Mouse (Mus musculus) kidney, embryonic 15.5 days (tissue): Measurements from ENCODE around the gene 1700016D06Rik. TPM values are rescaled to one million over a fixed set of nuclear protein-coding genes. Genes with fewer than 3 reads are reported as not detected.
A peak's percentile ranks its signal among the peaks of the same experiment; 100 is the strongest.

Experiments used
- ATAC-seq: fragments of 200-750 bp; cut with Nextera tagmentation; replicated peaks from 2 replicates; pipeline ENCODE4 v1.8.0; 2017; ENCODE audit warnings: moderate TSS enrichment; ENCODE audit not compliant: low FRiP score
- H3K27ac ChIP-seq: fragments of 300-500 bp; sonication (generic); 2 replicates; pipeline ENCODE4 v1.5.1; 2015; ENCODE audit warnings: mild to moderate bottlenecking, inconsistent platforms
- H3K27me3 ChIP-seq: fragments of 300-500 bp; sonication (generic); 2 replicates; pipeline ENCODE4 v1.6.1; 2015; ENCODE audit warnings: inconsistent platforms
- H3K36me3 ChIP-seq: fragments of 300-500 bp; sonication (generic); 2 replicates; pipeline ENCODE4 v1.6.1; 2015; ENCODE audit warnings: inconsistent platforms
- H3K4me1 ChIP-seq: fragments of 300-500 bp; sonication (generic); 2 replicates; pipeline ENCODE4 v1.6.1; 2015; ENCODE audit warnings: inconsistent platforms
- H3K4me2 ChIP-seq: fragments of 300-500 bp; sonication (generic); 2 replicates; pipeline ENCODE4 v1.6.1; 2015; ENCODE audit warnings: moderate library complexity, mild to moderate bottlenecking, inconsistent platforms
- H3K4me3 ChIP-seq: fragments of 300-500 bp; sonication (generic); replicated peaks from 2 replicates; pipeline ENCODE4 v1.5.1; 2015; ENCODE audit warnings: mild to moderate bottlenecking, inconsistent platforms
- H3K9ac ChIP-seq: fragments of 300-500 bp; sonication (generic); 2 replicates; pipeline ENCODE4 v1.6.1; 2015; ENCODE audit warnings: mild to moderate bottlenecking, inconsistent platforms
- H3K9me3 ChIP-seq: fragments of 300-500 bp; sonication (generic); replicated peaks from 2 replicates; pipeline ENCODE4 v1.6.1; 2016; ENCODE audit warnings: inconsistent platforms
- WGBS: fragments of 180-500 bp; shearing (Covaris S2); methylation state at CpG from one replicate; pipeline ENCODE4 v1.1.7; 2015; ENCODE audit warnings: mixed read lengths; 5-methylcytosine and 5-hydroxymethylcytosine counted together
- microRNA-seq: library from miRNA; unstranded; fragments of <30 nt; microRNA quantifications from one replicate; pipeline ENCODE4, GENCODE M21; 2016
- polyA plus RNA-seq: library from polyadenylated mRNA; unstranded; fragments of >200 nt; fragmentation: Nextera tagmentation; extraction: Ambion mirVana; gene quantifications from 2 replicates; pipeline ENCODE4 v1.2.1, GENCODE M21; 2015

The 1700016D06Rik gene
- polyA plus RNA-seq, 1 experiment from 2014 or later = not detected

GRCm38 (mm10) chr8:11628506-11629132 is 72.2 kb downstream of the 1700016D06Rik start:
- peaks cover 24% of the 10 kb centered on the region for H3K4me1 ChIP-seq
- no peak overlapping the region for H3K9ac ChIP-seq
- no peaks in the 10 kb centered on the region for H3K27me3 ChIP-seq
- H3K4me3 ChIP-seq = no peak overlapping the region
- no peak for ATAC-seq
- H3K4me2 ChIP-seq = no peak overlapping the region
- peaks cover 81% of the 10 kb centered on the region for H3K36me3 ChIP-seq
- H3K27ac ChIP-seq = no peak overlapping the region
- 77% methylated on average over 7 of the region's 7 CpGs for WGBS
- no peaks in the 10 kb centered on the region for H3K9me3 ChIP-seq

- ATAC-seq = no peak
- peaks cover 15% of the 10 kb centered on the region for H3K4me1 ChIP-seq
- WGBS = 87% methylated on average over 9 of the region's 9 CpGs
Observed at GRCm38 (mm10) chr8:11627717-11628116, 73.1 kb downstream of the 1700016D06Rik start.

GRCm38 (mm10) chr8:11625084-11625483 is 75.8 kb downstream of the 1700016D06Rik start:
- H3K27ac ChIP-seq = no peak overlapping the region
- H3K4me2 ChIP-seq = no peak overlapping the region
- H3K9ac ChIP-seq = no peak overlapping the region
- H3K4me1 ChIP-seq = no peaks in the 10 kb centered on the region
- WGBS = 79% methylated on average over 4 of the region's 4 CpGs
- H3K36me3 ChIP-seq = peaks cover 85% of the 10 kb centered on the region
- no peaks in the 10 kb centered on the region for H3K9me3 ChIP-seq
- no peaks in the 10 kb centered on the region for H3K27me3 ChIP-seq
- no peak for ATAC-seq
- no peak overlapping the region for H3K4me3 ChIP-seq

More at GRCm38 (mm10) chr8:11627717-11628116, 73.1 kb downstream of the 1700016D06Rik start:
- H3K9ac ChIP-seq = no peak overlapping the region
- H3K36me3 ChIP-seq = peaks cover 85% of the 10 kb centered on the region
- no peaks in the 10 kb centered on the region for H3K27me3 ChIP-seq
- no peak overlapping the region for H3K4me2 ChIP-seq
- H3K4me3 ChIP-seq = no peak overlapping the region
- no peaks in the 10 kb centered on the region for H3K9me3 ChIP-seq
- H3K27ac ChIP-seq = no peak overlapping the region

- Histone ChIP-seq H3K9me3 (no peaks in the 10 kb centered on the region), H3K9ac (no peak overlapping the region), H3K27ac (no peak overlapping the region), H3K36me3 (peaks cover 95% of the 10 kb centered on the region), H3K4me1 (no peaks in the 10 kb centered on the region), H3K27me3 (no peaks in the 10 kb centered on the region), H3K4me3 (no peak overlapping the region), H3K4me2 (no peak overlapping the region)
- WGBS = 87% methylated on average over 3 of the region's 3 CpGs
- ATAC-seq = no peak
Observed at GRCm38 (mm10) chr8:11619091-11619490, 81.8 kb downstream of the 1700016D06Rik start.

GRCm38 (mm10) chr8:11618063-11618462 is 82.8 kb downstream of the 1700016D06Rik start:
- Histone ChIP-seq H3K27ac (no peak overlapping the region), H3K27me3 (no peaks in the 10 kb centered on the region), H3K9ac (no peak overlapping the region), H3K36me3 (peaks cover 97% of the 10 kb centered on the region), H3K4me3 (no peak overlapping the region), H3K4me2 (no peak overlapping the region), H3K4me1 (no peaks in the 10 kb centered on the region), H3K9me3 (no peaks in the 10 kb centered on the region)
- ATAC-seq = no peak
- WGBS = 88% methylated on average over 2 of the region's 2 CpGs

- Histone ChIP-seq H3K9me3 (no peaks in the 10 kb centered on the region), H3K4me3 (no peak overlapping the region), H3K9ac (no peak overlapping the region), H3K27ac (no peak overlapping the region), H3K27me3 (no peaks in the 10 kb centered on the region), H3K36me3 (peaks cover 96% of the 10 kb centered on the region), H3K4me1 (no peaks in the 10 kb centered on the region), H3K4me2 (no peak overlapping the region)
- no peak for ATAC-seq
- 5% methylated on average over 1 of the region's 1 CpGs for WGBS
Observed at GRCm38 (mm10) chr8:11616294-11616693, 84.6 kb downstream of the 1700016D06Rik start.

- Histone ChIP-seq H3K27me3 (no peaks in the 10 kb centered on the region), H3K4me3 (no peak overlapping the region), H3K27ac (no peak overlapping the region), H3K4me2 (no peak overlapping the region), H3K9me3 (no peaks in the 10 kb centered on the region), H3K36me3 (peaks cover 95% of the 10 kb centered on the region), H3K9ac (no peak overlapping the region), H3K4me1 (no peaks in the 10 kb centered on the region)
- ATAC-seq = no peak
- WGBS = 82% methylated on average over 6 of the region's 6 CpGs
Observed at GRCm38 (mm10) chr8:11614126-11614835, 86.6 kb downstream of the 1700016D06Rik start.

GRCm38 (mm10) chr8:11608848-11609247 is 92.0 kb downstream of the 1700016D06Rik start:
- Histone ChIP-seq H3K27ac (no peak overlapping the region), H3K4me1 (no peaks in the 10 kb centered on the region), H3K9ac (no peak overlapping the region), H3K36me3 (peaks cover 76% of the 10 kb centered on the region), H3K9me3 (no peaks in the 10 kb centered on the region), H3K27me3 (no peaks in the 10 kb centered on the region), H3K4me3 (no peak overlapping the region), H3K4me2 (no peak overlapping the region)
- no peak for ATAC-seq
- WGBS = 97% methylated on average over 9 of the region's 9 CpGs

Small RNAs within 50 kb of the gene (microRNA-seq; reads per million reads assigned to microRNA genes)
- 2.2 reads per million, percentile 11 among the genes with 10 or more reads in this experiment for gene Mir7238

Other genes with a start within 250 kb of the 1700016D06Rik start
- gene Rab20, start 222.4 kb downstream of the 1700016D06Rik start, polyA plus RNA-seq = 24.2 and 26.5 TPM in 2 replicates
- gene Naxd, start 203.6 kb downstream of the 1700016D06Rik start, polyA plus RNA-seq = 119 and 121 TPM in 2 replicates
- 23.8 and 28.3 TPM in 2 replicates for gene Cars2, start 150.3 kb downstream of the 1700016D06Rik start, polyA plus RNA-seq
- gene Ing1, start 145.5 kb downstream of the 1700016D06Rik start, polyA plus RNA-seq = 35.7 and 36.9 TPM in 2 replicates
- 98.7 and 99.4 TPM in 2 replicates for gene Ankrd10, start 65.3 kb downstream of the 1700016D06Rik start, polyA plus RNA-seq
- gene Arhgef7, start 26.7 kb upstream of the 1700016D06Rik start, polyA plus RNA-seq = 38.6 and 40.1 TPM in 2 replicates
- 0.42 TPM in 1 of 2 replicates, not detected in the other for gene Tex29, start 139.4 kb upstream of the 1700016D06Rik start, polyA plus RNA-seq